Mouse (Mus musculus) stomach, postnatal 0 days (tissue): ENCODE data around the gene Scube1. TPM values are rescaled to one million over a fixed set of nuclear protein-coding genes. Genes with fewer than 3 reads are reported as not detected.

ENCODE experiments used
- ATAC-seq: fragments of 200-750 bp; cut with Nextera tagmentation; 2 replicates; pipeline ENCODE4 v1.8.0; 2017; ENCODE audit not compliant: low FRiP score, low TSS enrichment
- DNase-seq: peaks from one replicate; pipeline ENCODE4 v3.0.0-alpha.2; 2016; ENCODE audit warnings: low spot score
- H3K27ac ChIP-seq: fragments of 300-500 bp; sonication (generic); replicated peaks from 2 replicates; pipeline ENCODE4 v1.5.1; 2014; ENCODE audit warnings: mild to moderate bottlenecking, control low read depth
- H3K27me3 ChIP-seq: fragments of 300-500 bp; sonication (generic); 2 replicates; pipeline ENCODE4 v1.6.1; 2014; ENCODE audit warnings: low read length; ENCODE audit not compliant: control insufficient read depth, insufficient read depth
- H3K36me3 ChIP-seq: fragments of 300-500 bp; sonication (generic); 2 replicates; pipeline ENCODE4 v1.6.1; 2014; ENCODE audit warnings: low read length, mixed read lengths; ENCODE audit not compliant: control insufficient read depth, insufficient read depth
- H3K4me1 ChIP-seq: fragments of 300-500 bp; sonication (generic); replicated peaks from 2 replicates; pipeline ENCODE4 v1.6.1; 2014; ENCODE audit warnings: antibody characterized with exemption; ENCODE audit not compliant: control insufficient read depth, insufficient read depth
- H3K4me2 ChIP-seq: fragments of 300-500 bp; sonication (generic); replicated peaks from 2 replicates; pipeline ENCODE4 v1.6.1; 2014; ENCODE audit warnings: low read depth, mild to moderate bottlenecking, control low read depth, moderate library complexity
- H3K4me3 ChIP-seq: fragments of 300-500 bp; sonication (generic); 2 replicates; pipeline ENCODE4 v1.5.1; 2014; ENCODE audit warnings: low read depth, low read length, control low read depth
- H3K9ac ChIP-seq: fragments of 300-500 bp; sonication (generic); 2 replicates; pipeline ENCODE4 v1.6.1; 2014; ENCODE audit warnings: mild to moderate bottlenecking, low read length, control low read depth, mixed read lengths
- H3K9me3 ChIP-seq: fragments of 300-500 bp; sonication (generic); 2 replicates; pipeline ENCODE4 v1.6.1; 2016; ENCODE audit warnings: low read length; ENCODE audit not compliant: control insufficient read depth
- CTCF ChIP-seq: IDR thresholded peaks from 2 replicates; pipeline ENCODE4 v1.5.1; 2016; ENCODE audit warnings: antibody characterized with exemption, low read depth, mild to moderate bottlenecking, moderate library complexity
- EP300 ChIP-seq: optimal IDR thresholded peaks from 2 replicates; pipeline ENCODE3; 2016; ENCODE audit warnings: antibody characterized with exemption
- WGBS: fragments of 180-500 bp; shearing (Covaris S2); extraction: QIAGEN DNeasy Blood & Tissue Kit; methylation state at CpG from one replicate; pipeline ENCODE4 v1.1.7; 2014; 5-methylcytosine and 5-hydroxymethylcytosine counted together
- polyA plus RNA-seq: library from polyadenylated mRNA; unstranded; fragments of >200 nt; fragmentation: Nextera tagmentation; extraction: Ambion mirVana; gene quantifications from 2 replicates; pipeline ENCODE4 v1.2.1, GENCODE M21; 2015

Scube1 gene
- polyA plus RNA-seq, 1 experiment from 2014 or later = 5.0 TPM

DNA sequence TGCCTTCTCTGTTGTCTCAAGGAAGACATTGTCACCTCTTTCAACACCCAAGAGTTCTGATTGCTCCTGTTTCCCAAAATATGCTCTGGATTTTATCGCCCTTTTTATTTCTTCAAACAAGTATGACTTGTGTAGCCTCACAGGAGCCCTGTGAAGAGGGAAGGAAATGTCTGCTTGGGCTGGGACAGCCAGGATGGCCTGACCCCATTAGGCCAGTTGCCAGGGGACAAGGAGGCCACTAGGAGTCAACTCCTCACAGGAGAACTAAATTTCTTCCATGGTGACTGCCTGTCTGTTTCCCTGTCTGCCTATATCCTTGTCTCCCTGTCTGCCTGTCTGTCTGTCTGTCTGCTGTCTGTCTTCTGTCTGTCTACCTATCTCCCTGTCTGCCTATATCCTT, 17.2 kb upstream of the Scube1 start:
- 76% methylated on average over 1 of the region's 1 CpGs for WGBS
- Histone ChIP-seq H3K9ac (no peak overlapping the region), H3K27ac (no peak overlapping the region)

GRCm38 (mm10) chr15:83740676-83741422, 16.0 kb upstream of the Scube1 start:
- Histone ChIP-seq H3K4me1 (no peaks in the 10 kb centered on the region), H3K9ac (no peak overlapping the region), H3K36me3 (no peaks in the 10 kb centered on the region), H3K27me3 (no peaks in the 10 kb centered on the region), H3K4me2 (peak overlapping the region; percentile 6; the same call in 1 of the 2 replicates), H3K9me3 (no peaks in the 10 kb centered on the region), H3K27ac (no peak overlapping the region), H3K4me3 (no peak overlapping the region)
- ATAC-seq (no peak), DNase-seq (no peak)
- TF ChIP-seq EP300 (no peak), CTCF (no peak)
- WGBS = 21% methylated on average over 21 of the region's 21 CpGs

More for the DNA sequence above, 17.2 kb upstream of the Scube1 start:
- H3K4me2 ChIP-seq = no peak overlapping the region
- DNase-seq (no peak), ATAC-seq (no peak)
- H3K27me3 ChIP-seq = no peaks in the 10 kb centered on the region
- no peaks in the 10 kb centered on the region for H3K9me3 ChIP-seq
- H3K4me1 ChIP-seq = no peaks in the 10 kb centered on the region
- H3K4me3 ChIP-seq = no peak overlapping the region
- no peaks in the 10 kb centered on the region for H3K36me3 ChIP-seq
- no peak for TF ChIP-seq EP300
- TF ChIP-seq CTCF = no peak

DNA sequence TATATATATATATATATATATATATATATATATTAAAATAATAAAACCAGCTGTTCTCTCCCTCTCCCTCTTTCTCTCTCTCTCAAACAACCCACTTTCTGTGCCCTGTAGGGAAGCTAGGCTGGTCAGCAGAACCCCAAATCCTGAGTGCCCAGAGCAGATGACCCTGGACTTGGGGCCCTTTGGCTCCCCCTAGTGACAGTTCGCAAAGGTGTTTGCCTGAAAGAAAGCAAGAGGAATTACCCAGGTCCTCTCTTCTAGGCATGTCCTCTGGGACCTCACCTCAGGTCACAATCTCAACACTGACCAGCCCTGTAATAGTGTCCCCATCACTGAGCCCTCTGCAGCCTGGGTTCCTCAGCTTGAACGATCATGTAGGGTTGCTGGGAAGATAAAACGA, 2.8 kb upstream of the Scube1 start:
- H3K27ac ChIP-seq = no peak overlapping the region
- H3K36me3 ChIP-seq = no peaks in the 10 kb centered on the region
- TF ChIP-seq CTCF = peak; percentile 85
- TF ChIP-seq EP300 = no peak
- H3K27me3 ChIP-seq = peaks cover 2% of the 10 kb centered on the region; the same call in 1 of the 2 replicates
- no peak for ATAC-seq
- 29% methylated on average over 3 of the region's 3 CpGs for WGBS
- H3K9me3 ChIP-seq = no peaks in the 10 kb centered on the region
- H3K4me2 ChIP-seq = no peak overlapping the region
- no peak overlapping the region for H3K9ac ChIP-seq
- peak; percentile 70 for DNase-seq
- H3K4me3 ChIP-seq = no peak overlapping the region
- peaks cover 2% of the 10 kb centered on the region for H3K4me1 ChIP-seq

GRCm38 (mm10) chr15:83726741-83727140, 1.9 kb upstream of the Scube1 start:
- H3K27ac ChIP-seq = no peak overlapping the region
- H3K4me2 ChIP-seq = no peak overlapping the region
- H3K4me1 ChIP-seq = peaks cover 2% of the 10 kb centered on the region
- H3K36me3 ChIP-seq = no peaks in the 10 kb centered on the region
- H3K9ac ChIP-seq = no peak overlapping the region
- H3K9me3 ChIP-seq = no peaks in the 10 kb centered on the region
- WGBS = 74% methylated on average over 5 of the region's 5 CpGs
- H3K27me3 ChIP-seq = peaks cover 2% of the 10 kb centered on the region; the same call in 1 of the 2 replicates
- no peak for DNase-seq
- TF ChIP-seq EP300 = no peak
- no peak for TF ChIP-seq CTCF
- ATAC-seq = no peak
- H3K4me3 ChIP-seq = no peak overlapping the region

DNA sequence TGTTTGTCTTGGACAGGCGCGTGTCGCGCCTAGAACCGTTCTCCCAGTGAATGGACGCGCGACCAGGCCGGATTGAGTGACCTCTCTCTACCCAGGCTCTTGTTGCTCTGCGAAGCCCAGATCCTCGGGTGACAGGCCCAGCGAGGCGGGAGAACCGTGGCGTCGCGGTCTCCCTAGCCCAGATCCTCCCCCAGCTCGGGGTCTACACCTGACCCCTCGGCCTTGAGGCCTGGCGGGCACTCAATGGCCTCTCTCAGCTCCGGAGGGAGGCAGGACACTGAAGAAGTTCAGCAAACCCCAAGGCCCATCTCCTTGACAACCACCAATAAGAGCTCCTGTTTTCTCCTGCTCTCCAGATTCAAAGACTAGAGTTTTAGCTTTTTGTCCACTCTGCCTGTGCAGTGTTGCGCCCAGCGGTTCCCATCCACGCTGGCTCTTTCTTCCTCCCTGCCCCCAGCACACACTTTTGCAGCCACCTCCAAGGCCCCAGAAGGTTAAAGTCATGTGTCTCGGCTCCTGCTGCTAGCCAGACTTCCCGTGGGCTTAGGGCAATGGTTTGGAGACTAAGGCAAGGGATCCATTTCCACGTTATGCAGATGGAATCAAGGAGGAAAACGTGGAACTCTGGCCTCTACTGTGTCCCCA, 857 bp upstream of the Scube1 start:
- Histone ChIP-seq H3K4me2 (no peak overlapping the region), H3K27me3 (peaks cover 2% of the 10 kb centered on the region; the same call in 1 of the 2 replicates), H3K9ac (no peak overlapping the region), H3K4me1 (peaks cover 2% of the 10 kb centered on the region), H3K4me3 (no peak overlapping the region), H3K27ac (no peak overlapping the region), H3K9me3 (no peaks in the 10 kb centered on the region), H3K36me3 (no peaks in the 10 kb centered on the region)
- TF ChIP-seq CTCF (no peak), EP300 (no peak)
- ATAC-seq (no peak), DNase-seq (peak; percentile 18)
- 33% methylated on average over 28 of the region's 28 CpGs for WGBS
